Mouse (Mus musculus) Patski (cell line): Measurements from ENCODE around the gene Nemp1. TPM values are rescaled to one million over a fixed set of nuclear protein-coding genes. Genes with fewer than 3 reads are reported as not detected.
A peak's percentile ranks its signal among the peaks of the same experiment; 100 is the strongest.

Experiments used
- ATAC-seq: fragments of 100-300 bp; one replicate; pipeline ENCODE4 v1.8.0; 2021
- CTCF ChIA-PET: fragments of 350-600 bp; sonication (Branson Sonifier 250); formaldehyde crosslinking; loops from one replicate; lab custom pipeline; 2022; ENCODE audit warnings: inconsistent platforms; lab: Charles Lee
- POLR2A ChIA-PET: fragments of 350-600 bp; sonication (Branson Sonifier 250); formaldehyde crosslinking; loops from one replicate; lab custom pipeline; 2022; ENCODE audit warnings: antibody characterized with exemption, inconsistent platforms; lab: Charles Lee
- DNase-seq: peaks from one replicate; pipeline ENCODE4 v3.0.0-alpha.2; 2011; ENCODE audit warnings: low read depth, low spot score
- H3K27me3 ChIP-seq: fragments of 371-371 bp; one replicate; pipeline ENCODE4 v1.5.1; 2021
- CTCF ChIP-seq: fragments of 100-300 bp; IDR thresholded peaks from one replicate; pipeline ENCODE4 v1.5.1; 2021
- in situ Hi-C: fragments of 300-500 bp; cut with MboI; formaldehyde crosslinking; loops from 3 replicates; pipeline ENCODE4 v1.11.1; 2018; ENCODE audit warnings: low pct_unique_long_range_greater_than_20kb, mixed read lengths
- polyA plus RNA-seq: library from polyadenylated mRNA; unstranded; gene quantifications from one replicate; pipeline ENCODE4 v1.2.3, GENCODE M21; 2021

Gene Nemp1
- polyA plus RNA-seq, 1 experiment from 2014 or later: 8.0 TPM

GRCm38 (mm10) chr10:127661291-127661914 lies 5.3 kb upstream of the Nemp1 start:
- POLR2A ChIA-PET: interaction anchor here (1.5 to 4.1 kb wide), 2 partner anchors 9 to 18 kb away, joined by 4 to 25 read pairs; partner anchors contain the start of gene Stat6
- DNase-seq (no peak), ATAC-seq (no peak)
- in situ Hi-C loops: loop anchor here (25.0 kb wide), 3 partner anchors 374 to 1251 kb away; partner anchors contain the start of genes Bloc1s1, Cd63, Cdk4 and March9
- CTCF ChIA-PET: interaction anchor here (1.2 to 1.5 kb wide), 5 partner anchors 9 to 92 kb away, joined by 3 to 5 read pairs (median 4); partner anchors contain the start of genes Lrp1 and Stat6
- no peak for TF ChIP-seq CTCF
- no peaks in the 10 kb centered on the region for H3K27me3 ChIP-seq

- no peak for DNase-seq
- POLR2A ChIA-PET: interaction anchor here (0.9 to 4.1 kb wide), 3 partner anchors 9 to 31 kb away, joined by 3 to 25 read pairs (median 4); partner anchors contain the start of gene Stat6
- H3K27me3 ChIP-seq: no peaks in the 10 kb centered on the region
- no peak for TF ChIP-seq CTCF
- peak; percentile 34 for ATAC-seq
- CTCF ChIA-PET: interaction anchor here (0.6 to 1.5 kb wide), 7 partner anchors 8 to 93 kb away, joined by 3 to 5 read pairs (median 4); partner anchors contain the start of genes Lrp1, Stat6 and Tac2
- in situ Hi-C loops: loop anchor here (25.0 kb wide), 3 partner anchors 375 to 1250 kb away; partner anchors contain the start of genes Bloc1s1, Cd63, Cdk4 and March9
Observed at GRCm38 (mm10) chr10:127661915-127662663, 4.6 kb upstream of the Nemp1 start.

- no peaks in the 10 kb centered on the region for H3K27me3 ChIP-seq
- ChIA-PET POLR2A (interaction anchor here (0.9 to 4.1 kb wide), 3 partner anchors 8 to 32 kb away, joined by 3 to 25 read pairs (median 4); partner anchors contain the start of gene Stat6), CTCF (interaction anchor here (0.6 to 1.5 kb wide), 7 partner anchors 8 to 94 kb away, joined by 3 to 5 read pairs (median 4); partner anchors contain the start of genes Lrp1, Stat6 and Tac2)
- in situ Hi-C loops: loop anchor here (25.0 kb wide), 3 partner anchors 375 to 1250 kb away; partner anchors contain the start of genes Bloc1s1, Cd63, Cdk4 and March9
- DNase-seq (no peak), ATAC-seq (no peak)
- no peak for TF ChIP-seq CTCF
Observed at GRCm38 (mm10) chr10:127662666-127663253, 3.9 kb upstream of the Nemp1 start.

- no peak for DNase-seq
- CTCF ChIA-PET: interaction anchor here (1.2 to 2.6 kb wide), 2 partner anchors 19 to 22 kb away, joined by 7 read pairs; partner anchors contain the start of gene Stat6
Observed at GRCm38 (mm10) chr10:127663590-127663989, 3.1 kb upstream of the Nemp1 start.

GRCm38 (mm10) chr10:127664166-127664565 lies 2.5 kb upstream of the Nemp1 start:
- DNase-seq: no peak
- in situ Hi-C loops: loop anchor here (25.0 kb wide), 3 partner anchors 377 to 1248 kb away; partner anchors contain the start of genes Bloc1s1, Cd63, Cdk4 and March9
- H3K27me3 ChIP-seq: no peaks in the 10 kb centered on the region
- no peak for ATAC-seq
- POLR2A ChIA-PET: interaction anchor here (0.6 to 1.1 kb wide), 2 partner anchors 20 to 120 kb away, joined by 3 to 4 read pairs; no protein-coding TSS in a partner anchor
- CTCF ChIA-PET: interaction anchor here (1.2 to 2.6 kb wide), 2 partner anchors 20 to 22 kb away, joined by 7 read pairs; partner anchors contain the start of gene Stat6
- no peak for TF ChIP-seq CTCF

More at GRCm38 (mm10) chr10:127663590-127663989, 3.1 kb upstream of the Nemp1 start:
- ATAC-seq: no peak
- no peaks in the 10 kb centered on the region for H3K27me3 ChIP-seq
- in situ Hi-C loops: loop anchor here (25.0 kb wide), 3 partner anchors 376 to 1249 kb away; partner anchors contain the start of genes Bloc1s1, Cd63, Cdk4 and March9
- no peak for TF ChIP-seq CTCF
- POLR2A ChIA-PET: interaction anchor here (0.6 to 4.1 kb wide), 2 partner anchors 20 to 120 kb away, joined by 4 to 25 read pairs; partner anchors contain the start of gene Stat6

GRCm38 (mm10) chr10:127664891-127665290 lies 1.8 kb upstream of the Nemp1 start:
- no peak for TF ChIP-seq CTCF
- in situ Hi-C loops: loop anchor here (25.0 kb wide), 3 partner anchors 378 to 1247 kb away; partner anchors contain the start of genes Bloc1s1, Cd63, Cdk4 and March9
- ChIA-PET CTCF (interaction anchor here (2.6 kb wide), 1 partner anchor 23 kb away, joined by 7 read pairs; the partner anchor contains the start of gene Stat6), POLR2A (interaction anchor here (1.1 kb wide), 1 partner anchor 21 kb away, joined by 3 read pairs; no protein-coding TSS in a partner anchor)
- H3K27me3 ChIP-seq: no peaks in the 10 kb centered on the region
- DNase-seq (no peak), ATAC-seq (no peak)

- in situ Hi-C loops: loop anchor here (25.0 kb wide), 3 partner anchors 378 to 1247 kb away; partner anchors contain the start of genes Bloc1s1, Cd63, Cdk4 and March9
- ChIA-PET CTCF (interaction anchor here (0.8 to 2.6 kb wide), 2 partner anchors 22 to 24 kb away, joined by 3 to 7 read pairs; partner anchors contain the start of gene Stat6), POLR2A (interaction anchor here (2.0 kb wide), 1 partner anchor 23 kb away, joined by 13 read pairs; the partner anchor contains the start of gene Stat6)
- ATAC-seq (no peak), DNase-seq (no peak)
- no peaks in the 10 kb centered on the region for H3K27me3 ChIP-seq
- no peak for TF ChIP-seq CTCF
Observed at GRCm38 (mm10) chr10:127665366-127666181, 1.1 kb upstream of the Nemp1 start.
